Mouse (Mus musculus): ENCODE measurements around the gene 4931414P19Rik.

GRCm38 (mm10) chr14:54603686-54604085, 2.1 kb downstream of the 4931414P19Rik start:
- TF ChIP-seq CTCF (IDR thresholded peaks at IDR 0.05) (no peak), POLR2A (IDR thresholded peaks at IDR 0.05; ENCODE audit: insufficient read depth, low read depth, low read length) (no peak), EP300 (IDR thresholded peaks at IDR 0.05; ENCODE audit: insufficient read depth, low read depth, low read length) (no peak)

Measured in heart, adult 2 months (tissue).